Mouse (Mus musculus): Measurements from ENCODE around the gene Slc28a1.

Gene Slc28a1

DNA sequence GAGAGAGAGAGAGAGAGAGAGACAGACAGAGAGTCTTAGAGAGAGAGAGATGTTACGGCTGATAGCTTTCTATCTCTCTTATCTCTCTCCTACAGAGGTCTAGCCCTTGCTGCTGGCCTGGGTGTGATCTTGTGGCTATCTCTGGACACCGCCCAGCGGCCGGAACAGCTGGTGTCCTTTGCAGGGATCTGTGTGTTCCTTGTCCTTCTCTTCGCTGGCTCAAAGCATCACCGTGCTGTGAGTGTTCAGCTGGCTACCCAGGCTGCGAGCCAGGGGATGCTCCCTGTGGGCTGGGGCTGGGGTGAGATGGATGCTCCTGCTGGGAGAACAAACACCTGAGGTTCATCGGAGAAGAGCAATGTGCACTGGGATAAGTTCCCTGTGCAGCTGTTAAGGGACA, 10.2 kb downstream of the Slc28a1 start:
- 83% methylated on average over 8 of the region's 8 CpGs for WGBS

GRCm38 (mm10) chr7:81125215-81126175, 10.9 kb downstream of the Slc28a1 start:
- WGBS: 82% methylated on average over 10 of the region's 10 CpGs

GRCm38 (mm10) chr7:81131864-81132263, 17.3 kb downstream of the Slc28a1 start:
- WGBS: 83% methylated on average over 7 of the region's 7 CpGs

DNA sequence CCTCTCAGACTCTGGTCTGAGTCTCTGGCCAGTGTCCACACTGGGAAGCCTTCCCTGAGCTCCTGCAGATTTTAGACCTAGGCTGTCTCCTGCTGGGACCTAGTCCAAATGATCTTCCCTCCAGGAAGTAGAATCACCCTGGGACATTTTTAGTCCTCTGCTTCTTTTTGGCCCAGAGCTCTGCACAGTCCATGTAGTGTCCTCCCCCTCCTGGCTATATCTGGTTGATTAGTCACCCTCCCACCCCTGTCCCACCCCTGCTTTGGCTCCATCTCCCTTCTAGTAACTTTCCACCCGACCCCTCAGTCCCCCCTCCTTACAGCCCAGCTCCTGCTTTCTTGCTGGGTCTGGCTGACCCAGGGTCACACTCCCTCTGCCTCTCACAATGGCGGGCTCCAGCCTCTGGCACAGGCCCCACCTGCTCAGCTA, 18.3 kb downstream of the Slc28a1 start:
- WGBS: 35% methylated on average over 2 of the region's 2 CpGs

- WGBS: 84% methylated on average over 6 of the region's 6 CpGs
These were observed 18.8 kb downstream of the Slc28a1 start for GRCm38 (mm10) chr7:81133416-81133815.

- 79% methylated on average over 2 of the region's 2 CpGs for WGBS
These were observed 19.3 kb downstream of the Slc28a1 start for GRCm38 (mm10) chr7:81133941-81134340.

DNA sequence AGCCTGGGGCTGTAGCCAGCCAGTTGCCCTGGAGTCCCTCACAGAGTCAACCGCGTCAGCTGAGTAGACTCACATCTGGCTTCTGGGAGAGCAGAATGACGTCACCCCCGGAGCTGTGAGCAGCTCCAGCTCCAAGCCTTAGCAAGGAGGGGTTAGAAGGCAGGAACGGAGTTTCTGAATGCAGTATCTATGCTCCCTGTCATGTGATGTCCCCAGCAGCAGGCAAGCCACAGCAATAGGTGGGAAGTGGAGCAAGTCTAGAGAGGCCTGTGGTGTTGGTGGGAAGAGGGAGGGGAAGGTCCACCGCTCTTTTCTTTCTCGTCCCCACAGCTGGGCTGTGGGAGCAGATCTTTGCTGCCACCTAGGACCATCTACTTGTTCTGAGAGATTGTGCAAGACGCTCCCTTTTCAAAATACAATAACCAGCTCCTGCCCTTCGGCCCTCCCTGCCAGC, 20.0 kb downstream of the Slc28a1 start:
- 12% methylated on average over 9 of the region's 9 CpGs for WGBS

DNA sequence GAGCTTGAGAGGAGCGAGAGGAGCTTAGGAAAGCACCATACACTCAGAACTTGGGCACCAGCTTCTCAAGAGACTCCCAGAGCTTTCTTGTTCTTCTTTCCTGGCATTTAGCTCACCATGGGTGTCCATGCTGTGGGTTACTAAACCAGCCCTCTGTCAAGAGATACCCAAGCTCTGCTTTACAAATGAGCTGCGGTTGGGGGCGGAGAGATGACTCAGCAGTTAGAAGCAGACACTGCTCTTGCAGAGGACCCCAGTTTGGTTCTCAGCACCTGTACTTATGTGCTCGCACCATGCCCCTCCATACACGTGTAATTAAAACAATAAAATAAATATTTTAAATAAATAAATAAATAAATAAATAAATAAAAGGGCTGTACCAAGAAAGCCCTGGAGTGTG, 22.7 kb downstream of the Slc28a1 start:
- 91% methylated on average over 5 of the region's 5 CpGs for WGBS

- 90% methylated on average over 7 of the region's 7 CpGs for WGBS
These were observed 24.5 kb downstream of the Slc28a1 start for GRCm38 (mm10) chr7:81139100-81139499.

GRCm38 (mm10) chr7:81139671-81140404, 25.2 kb downstream of the Slc28a1 start:
- WGBS: 91% methylated on average over 5 of the region's 5 CpGs

GRCm38 (mm10) chr7:81141541-81141940, 26.9 kb downstream of the Slc28a1 start:
- 96% methylated on average over 1 of the region's 1 CpGs for WGBS

- 75% methylated on average over 4 of the region's 4 CpGs for WGBS
These were observed 28.5 kb downstream of the Slc28a1 start for GRCm38 (mm10) chr7:81143056-81143455.

- 89% methylated on average over 11 of the region's 11 CpGs for WGBS
These were observed 35.2 kb downstream of the Slc28a1 start for GRCm38 (mm10) chr7:81149759-81150158.

- WGBS: 91% methylated on average over 8 of the region's 8 CpGs
These were observed 36.6 kb downstream of the Slc28a1 start for GRCm38 (mm10) chr7:81151216-81151615.

- 94% methylated on average over 10 of the region's 10 CpGs for WGBS
These were observed 37.7 kb downstream of the Slc28a1 start for GRCm38 (mm10) chr7:81152306-81152705.

GRCm38 (mm10) chr7:81152826-81153225, 38.2 kb downstream of the Slc28a1 start:
- 89% methylated on average over 7 of the region's 7 CpGs for WGBS

- 85% methylated on average over 6 of the region's 6 CpGs for WGBS
These were observed 38.7 kb downstream of the Slc28a1 start for GRCm38 (mm10) chr7:81153327-81153726.

DNA sequence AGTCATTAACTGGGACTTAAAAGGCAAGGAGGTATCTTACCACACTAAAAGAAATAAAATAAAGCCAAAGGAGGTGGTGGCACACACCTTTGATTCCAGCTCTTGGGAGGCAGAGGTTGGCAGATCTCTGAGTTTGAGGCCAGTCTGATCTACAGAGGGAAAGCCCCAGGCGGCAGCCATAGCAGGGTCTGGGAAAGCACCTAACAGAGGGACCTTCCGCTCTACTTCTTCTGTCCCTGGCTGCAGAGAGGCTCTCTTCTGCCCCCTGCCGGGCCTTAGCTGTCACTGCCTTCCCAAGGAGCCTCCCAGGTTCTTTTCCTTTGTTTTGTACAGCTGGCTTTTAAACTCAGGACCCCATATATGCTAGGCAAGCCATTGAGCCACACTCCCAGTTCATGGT, 40.4 kb downstream of the Slc28a1 start:
- 7% methylated on average over 3 of the region's 3 CpGs for WGBS

DNA sequence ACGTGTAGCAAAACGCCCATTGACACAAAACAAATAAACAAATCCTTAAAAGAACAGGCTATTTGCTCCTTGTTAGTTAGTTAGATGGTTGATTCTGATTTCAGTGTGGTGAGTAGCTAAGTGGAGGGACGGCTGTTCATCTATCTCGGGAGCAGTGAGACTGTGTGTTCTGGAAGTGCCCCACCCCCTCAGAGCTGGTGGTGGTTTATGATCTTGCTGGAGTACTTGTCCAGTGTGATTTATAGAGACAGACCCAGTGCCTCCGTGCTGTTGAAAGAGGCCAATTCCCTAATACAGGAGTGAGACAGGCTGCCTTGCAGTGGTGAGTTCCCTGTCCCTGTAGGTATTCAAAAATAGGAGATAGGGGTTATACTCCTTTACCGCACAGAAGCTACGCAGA, 44.3 kb downstream of the Slc28a1 start:
- 84% methylated on average over 7 of the region's 7 CpGs for WGBS

DNA sequence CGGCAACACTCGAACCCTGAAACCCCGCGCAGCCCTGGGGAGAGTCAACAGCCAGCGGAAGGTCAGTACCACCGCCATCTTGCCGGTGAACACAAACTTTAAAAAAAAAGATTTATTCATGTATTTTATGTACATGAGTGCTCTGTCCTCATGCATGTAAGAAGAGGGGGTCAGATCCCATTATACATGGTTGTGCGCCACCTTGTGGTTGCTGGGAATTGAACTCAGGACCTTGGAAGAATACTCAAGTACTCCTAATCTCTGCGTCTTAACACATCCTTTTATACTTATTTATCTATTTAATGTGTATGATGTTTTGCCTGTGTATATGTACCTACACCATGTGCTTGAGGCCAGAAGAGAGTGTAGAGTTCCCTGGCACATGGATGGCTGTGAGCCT, 47.1 kb downstream of the Slc28a1 start:
- 75% methylated on average over 9 of the region's 9 CpGs for WGBS

GRCm38 (mm10) chr7:81162345-81162744, 47.7 kb downstream of the Slc28a1 start:
- WGBS: 43% methylated on average over 4 of the region's 4 CpGs

DNA sequence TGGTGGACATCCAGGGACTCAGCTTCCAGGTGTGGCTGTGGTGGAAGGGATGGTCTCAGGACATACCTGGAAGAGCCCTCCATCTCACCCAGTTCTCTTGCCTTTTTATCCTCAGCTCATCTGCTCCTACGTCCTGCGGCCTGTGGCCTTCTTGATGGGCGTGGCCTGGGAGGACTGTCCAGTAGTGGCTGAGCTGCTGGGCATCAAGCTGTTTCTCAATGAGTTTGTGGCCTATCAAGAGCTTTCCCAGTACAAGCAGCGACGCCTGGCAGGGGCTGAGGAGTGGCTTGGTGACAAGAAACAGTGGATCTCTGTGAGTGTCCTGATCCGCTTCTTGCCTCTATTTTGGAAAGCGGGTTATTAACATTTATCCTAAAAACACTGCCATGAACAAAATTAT, 49.8 kb downstream of the Slc28a1 start:
- WGBS: 79% methylated on average over 7 of the region's 7 CpGs

GRCm38 (mm10) chr7:81167124-81167523, 52.5 kb downstream of the Slc28a1 start:
- 28% methylated on average over 3 of the region's 3 CpGs for whole genome bisulfite sequencing
